Mouse (Mus musculus) cerebellum, adult 2 months (tissue): ENCODE data around the gene Cisd2.
A peak's percentile ranks its signal among the peaks of the same experiment; 100 is the strongest.

Source experiments
- CTCF ChIP-seq: fragments of 200-500 bp; IDR thresholded peaks from 2 replicates; pipeline ENCODE4 v1.5.1; 2011; ENCODE audit warnings: low read depth, mild to moderate bottlenecking, control low read depth, low read length, moderate library complexity, borderline replicate concordance; ENCODE audit not compliant: insufficient read depth
- POLR2A ChIP-seq: fragments of 200-500 bp; IDR thresholded peaks from 2 replicates; pipeline ENCODE4 v1.6.1; 2011; ENCODE audit warnings: low read length, control low read depth, borderline replicate concordance; ENCODE audit not compliant: insufficient read depth

DNA sequence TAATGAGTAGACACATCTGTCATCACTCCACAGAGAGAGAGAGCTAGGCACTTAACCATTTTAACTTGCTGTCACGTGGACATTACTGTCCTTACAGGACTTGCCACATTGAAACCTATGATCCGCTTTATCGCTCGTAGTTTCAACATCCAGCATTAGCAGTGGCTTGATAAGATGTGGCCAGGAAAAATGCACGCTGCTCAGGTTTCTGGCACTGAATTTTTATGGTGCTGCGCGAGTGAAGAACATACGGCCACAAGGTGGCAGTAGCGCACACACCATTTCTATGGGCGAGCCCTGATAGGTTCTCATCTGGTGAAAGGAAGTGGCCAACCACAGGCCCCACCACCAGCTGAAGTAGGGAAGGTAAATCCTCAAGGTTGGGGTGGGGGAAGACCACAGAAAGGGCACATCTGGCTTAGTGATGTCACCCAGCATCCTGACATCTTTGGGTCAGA, 21.5 kb downstream of the Cisd2 start:
- peak; percentile 81 for TF ChIP-seq CTCF
- no peak for TF ChIP-seq POLR2A
